Mouse (Mus musculus): ENCODE data around the gene Ppif. TPM values are rescaled to one million over a fixed set of nuclear protein-coding genes. Genes with fewer than 3 reads are reported as not detected.

The Ppif gene
- polyA plus RNA-seq, 1 experiment = 11.6 TPM

- no peak for TF ChIP-seq POLR2A (IDR thresholded peaks at IDR 0.05; ENCODE audit: low read depth, low read length)
- TF ChIP-seq CTCF (IDR thresholded peaks at IDR 0.05; ENCODE audit: borderline replicate concordance, insufficient read depth, low read length) = peak; percentile 46; the same call in 1 of the 2 replicates
- H3K27ac ChIP-seq (ENCODE audit: insufficient read depth, low read length) = peak overlapping the region; percentile 43; the same call in 1 of the 2 replicates
These were observed 32.5 kb downstream of the Ppif start for GRCm38 (mm10) chr14:25726226-25727148.

DNA sequence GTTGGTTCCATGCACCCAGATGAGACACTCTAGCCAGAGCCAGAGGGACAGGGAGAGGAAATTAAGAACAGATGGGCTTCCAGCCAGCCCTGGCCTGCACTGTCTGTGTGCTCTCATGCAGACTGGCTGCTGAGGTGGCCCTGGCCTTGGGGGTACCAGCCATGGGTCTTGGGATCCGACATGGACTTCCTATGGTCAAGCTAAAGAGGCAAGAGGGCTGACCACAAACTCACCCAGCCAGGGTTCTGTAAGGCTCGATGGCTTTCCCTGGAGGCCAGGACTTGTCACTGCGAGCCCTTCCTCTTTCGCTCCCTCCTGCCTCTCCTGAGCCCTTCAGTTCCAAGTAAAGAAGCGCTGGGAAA is 33.2 kb downstream of the Ppif start:
- Histone ChIP-seq H3K4me1 (ENCODE audit: control insufficient read depth, insufficient read depth, low read length) (peaks cover 16% of the 10 kb centered on the region), H3K4me3 (ENCODE audit: insufficient read depth, low read length) (no peak overlapping the region), H3K27ac (ENCODE audit: insufficient read depth, low read length) (no peak overlapping the region)
- TF ChIP-seq POLR2A (IDR thresholded peaks at IDR 0.05; ENCODE audit: low read depth, low read length) (no peak), CTCF (IDR thresholded peaks at IDR 0.05; ENCODE audit: borderline replicate concordance, insufficient read depth, low read length) (no peak)

More at GRCm38 (mm10) chr14:25726226-25727148, 32.5 kb downstream of the Ppif start:
- H3K4me3 ChIP-seq (ENCODE audit: insufficient read depth, low read length) = no peak overlapping the region
- peaks cover 16% of the 10 kb centered on the region for H3K4me1 ChIP-seq (ENCODE audit: control insufficient read depth, insufficient read depth, low read length)

GRCm38 (mm10) chr14:25734736-25735716 is 41.1 kb downstream of the Ppif start:
- H3K4me3 ChIP-seq (ENCODE audit: insufficient read depth, low read length) = no peak overlapping the region
- TF ChIP-seq CTCF (IDR thresholded peaks at IDR 0.05; ENCODE audit: borderline replicate concordance, insufficient read depth, low read length) (no peak), POLR2A (IDR thresholded peaks at IDR 0.05; ENCODE audit: low read depth, low read length) (no peak)
- H3K4me1 ChIP-seq (ENCODE audit: control insufficient read depth, insufficient read depth, low read length) = peaks cover 38% of the 10 kb centered on the region
- H3K27ac ChIP-seq (ENCODE audit: insufficient read depth, low read length) = peak overlapping the region; percentile 77

- TF ChIP-seq POLR2A (IDR thresholded peaks at IDR 0.05; ENCODE audit: low read depth, low read length) = no peak
- no peak overlapping the region for H3K4me3 ChIP-seq (ENCODE audit: insufficient read depth, low read length)
- H3K4me1 ChIP-seq (ENCODE audit: control insufficient read depth, insufficient read depth, low read length) = peaks cover 38% of the 10 kb centered on the region
- H3K27ac ChIP-seq (ENCODE audit: insufficient read depth, low read length) = peak overlapping the region; percentile 77
These were observed 42.2 kb downstream of the Ppif start for GRCm38 (mm10) chr14:25736140-25736539.

DNA sequence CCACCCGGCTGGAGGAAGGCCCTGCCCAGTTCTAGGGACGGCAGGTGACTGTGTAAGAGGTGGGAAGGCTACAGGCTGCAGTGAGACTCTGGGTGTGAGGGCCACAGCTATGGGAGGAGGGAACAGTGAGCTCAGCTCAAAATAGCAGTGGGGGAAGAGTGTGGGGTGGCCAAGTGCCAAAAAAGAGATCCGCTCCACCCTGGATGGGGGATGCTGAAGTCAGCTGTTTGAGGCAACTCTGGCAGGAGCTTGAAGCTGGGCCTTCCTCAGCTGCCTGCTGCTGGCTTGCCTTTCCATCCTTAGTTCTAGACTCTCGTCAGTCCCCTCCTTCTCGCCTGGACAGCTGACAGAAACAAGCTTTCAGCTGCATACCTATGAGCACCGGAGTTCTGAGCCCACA is 42.6 kb downstream of the Ppif start:
- peak overlapping the region; percentile 77 for H3K27ac ChIP-seq (ENCODE audit: insufficient read depth, low read length)
- peaks cover 38% of the 10 kb centered on the region for H3K4me1 ChIP-seq (ENCODE audit: control insufficient read depth, insufficient read depth, low read length)
- TF ChIP-seq POLR2A (IDR thresholded peaks at IDR 0.05; ENCODE audit: low read depth, low read length) (no peak), CTCF (IDR thresholded peaks at IDR 0.05; ENCODE audit: borderline replicate concordance, insufficient read depth, low read length) (no peak)
- no peak overlapping the region for H3K4me3 ChIP-seq (ENCODE audit: insufficient read depth, low read length)

- TF ChIP-seq POLR2A (IDR thresholded peaks at IDR 0.05; ENCODE audit: low read depth, low read length) = no peak
- no peak for TF ChIP-seq CTCF (IDR thresholded peaks at IDR 0.05; ENCODE audit: borderline replicate concordance, insufficient read depth, low read length)
- Histone ChIP-seq H3K4me3 (ENCODE audit: insufficient read depth, low read length) (no peak overlapping the region), H3K27ac (ENCODE audit: insufficient read depth, low read length) (peak overlapping the region; percentile 55), H3K4me1 (ENCODE audit: control insufficient read depth, insufficient read depth, low read length) (peaks cover 38% of the 10 kb centered on the region)
These were observed 44.6 kb downstream of the Ppif start for GRCm38 (mm10) chr14:25738591-25739001.

DNA sequence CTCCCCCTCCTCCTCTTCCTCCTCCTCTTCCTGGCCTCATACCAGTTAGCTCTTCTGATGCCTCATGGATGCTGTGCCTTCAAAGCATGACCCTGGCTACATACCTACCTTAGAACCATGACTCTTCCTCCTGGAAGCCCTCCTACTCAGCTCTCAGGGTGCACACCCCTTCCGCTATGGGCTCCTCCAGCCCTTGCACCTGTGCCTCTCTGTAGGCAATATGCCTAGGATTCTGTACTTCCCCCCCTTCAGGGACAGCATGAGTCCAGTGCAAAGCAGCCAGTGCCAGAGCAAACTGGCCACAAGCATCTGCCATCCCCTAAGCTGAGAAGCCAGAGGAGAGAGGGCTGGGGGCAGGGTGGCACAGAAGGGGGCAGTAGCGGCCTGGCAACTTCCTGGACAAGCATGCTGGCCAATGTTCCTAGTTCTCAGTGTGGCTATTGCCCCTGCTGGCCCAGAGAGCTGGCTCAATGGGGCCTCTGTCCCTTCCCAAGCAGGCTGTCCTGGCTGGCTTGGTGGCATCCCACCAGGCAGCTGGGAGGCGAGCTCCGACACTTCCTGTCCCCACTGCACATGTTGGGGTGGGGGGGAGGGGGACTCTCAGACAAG is 46.1 kb downstream of the Ppif start:
- TF ChIP-seq CTCF (IDR thresholded peaks at IDR 0.05; ENCODE audit: borderline replicate concordance, insufficient read depth, low read length) (no peak), POLR2A (IDR thresholded peaks at IDR 0.05; ENCODE audit: low read depth, low read length) (no peak)
- Histone ChIP-seq H3K4me1 (ENCODE audit: control insufficient read depth, insufficient read depth, low read length) (peaks cover 38% of the 10 kb centered on the region), H3K4me3 (ENCODE audit: insufficient read depth, low read length) (no peak overlapping the region), H3K27ac (ENCODE audit: insufficient read depth, low read length) (no peak overlapping the region)

- peaks cover 29% of the 10 kb centered on the region for H3K4me1 ChIP-seq (ENCODE audit: control insufficient read depth, insufficient read depth, low read length)
These were observed 47.3 kb downstream of the Ppif start for GRCm38 (mm10) chr14:25741211-25741610.

DNA sequence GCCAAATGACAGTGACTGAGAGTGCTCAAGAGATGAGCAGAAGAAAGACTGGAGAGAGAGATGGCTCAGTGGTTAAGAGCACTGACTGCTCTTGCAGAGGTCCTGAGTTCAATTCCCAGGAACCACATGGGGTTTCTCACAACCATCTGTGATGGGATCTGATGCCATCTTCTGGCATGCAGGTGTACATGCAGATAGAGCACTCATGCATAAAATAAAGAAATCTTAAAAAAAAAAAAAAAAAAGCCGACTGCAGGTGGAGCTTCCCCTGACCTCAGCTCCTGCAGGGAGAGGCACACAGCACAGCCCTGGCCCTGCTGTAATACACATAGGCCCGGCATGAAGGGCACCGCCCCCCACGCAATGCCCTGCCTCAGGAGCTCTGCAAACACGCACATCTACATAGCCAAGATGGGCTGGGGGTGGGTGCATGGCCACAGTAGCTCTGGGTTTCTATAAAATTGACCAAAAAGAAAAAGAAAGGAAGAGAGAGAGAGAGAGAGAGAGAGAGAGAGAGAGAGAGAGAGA is 48.0 kb downstream of the Ppif start:
- TF ChIP-seq POLR2A (IDR thresholded peaks at IDR 0.05; ENCODE audit: low read depth, low read length) = no peak
- Histone ChIP-seq H3K27ac (ENCODE audit: insufficient read depth, low read length) (no peak overlapping the region), H3K4me3 (ENCODE audit: insufficient read depth, low read length) (no peak overlapping the region), H3K4me1 (ENCODE audit: control insufficient read depth, insufficient read depth, low read length) (peaks cover 24% of the 10 kb centered on the region)

More at GRCm38 (mm10) chr14:25741211-25741610, 47.3 kb downstream of the Ppif start:
- Histone ChIP-seq H3K27ac (ENCODE audit: insufficient read depth, low read length) (no peak overlapping the region), H3K4me3 (ENCODE audit: insufficient read depth, low read length) (no peak overlapping the region)
- TF ChIP-seq CTCF (IDR thresholded peaks at IDR 0.05; ENCODE audit: borderline replicate concordance, insufficient read depth, low read length) = no peak
- no peak for TF ChIP-seq POLR2A (IDR thresholded peaks at IDR 0.05; ENCODE audit: low read depth, low read length)
